Mouse (Mus musculus) testis, adult 2 months (tissue): ENCODE measurements around the gene Svs1.

Experiments
- CTCF ChIP-seq: fragments of 200-500 bp; IDR thresholded peaks from 2 replicates; pipeline ENCODE4 v1.5.1; 2012; ENCODE audit warnings: low read depth, mild to moderate bottlenecking, inconsistent platforms, low read length, moderate library complexity; ENCODE audit not compliant: control insufficient read depth, insufficient read depth, insufficient replicate concordance
- POLR2A ChIP-seq: fragments of 200-500 bp; IDR thresholded peaks from 2 replicates; pipeline ENCODE4 v1.6.1; 2012; ENCODE audit warnings: low read depth, mild to moderate bottlenecking, inconsistent platforms, low read length, moderate library complexity; ENCODE audit not compliant: control insufficient read depth

DNA sequence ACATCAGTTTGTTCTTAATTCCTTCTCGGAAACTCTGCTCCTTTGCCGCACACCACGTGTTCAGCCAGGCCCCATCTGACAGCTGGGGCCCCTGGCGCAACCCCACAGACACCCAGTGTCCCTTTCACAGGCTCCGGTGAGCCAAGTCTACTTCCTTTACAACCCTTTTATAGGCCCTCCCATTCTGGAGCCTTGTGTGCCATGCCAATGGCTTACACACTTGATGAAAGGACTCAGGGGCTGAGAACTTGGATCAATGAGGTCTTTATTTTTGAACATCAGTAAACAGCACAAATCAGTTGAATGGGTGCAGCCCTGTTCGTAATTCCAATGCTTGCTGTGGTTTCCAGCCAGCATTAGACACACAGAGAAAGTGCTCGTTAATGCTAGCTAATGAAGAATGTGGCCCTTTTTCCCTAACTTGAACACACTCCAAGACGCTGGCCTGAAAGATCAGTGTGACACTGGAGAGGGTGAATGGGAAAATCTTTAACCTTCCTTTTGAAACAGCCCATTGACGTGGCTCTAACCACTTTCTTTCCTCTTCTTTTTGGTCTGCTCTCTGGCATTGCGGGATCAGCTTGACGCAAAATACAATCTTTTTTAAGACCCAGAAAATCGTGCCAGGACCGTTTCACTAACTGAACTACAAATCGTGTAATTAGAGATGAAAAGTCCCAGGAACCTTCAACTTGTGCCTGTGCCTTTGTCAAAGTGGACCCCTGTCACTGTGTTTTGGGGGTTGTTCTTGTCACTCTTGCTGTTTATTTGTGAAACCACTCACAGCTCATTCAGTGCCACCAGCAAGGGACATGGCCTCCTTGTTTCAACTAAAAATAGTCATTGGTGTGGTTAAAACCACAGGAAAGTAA, 34.7 kb downstream of the Svs1 start:
- TF ChIP-seq CTCF (no peak), POLR2A (no peak)
